Mouse (Mus musculus) lung, embryonic 15.5 days (tissue): ENCODE results near the gene Clint1. TPM values are rescaled to one million over a fixed set of nuclear protein-coding genes. Genes with fewer than 3 reads are reported as not detected.

Experiments
- ATAC-seq: fragments of 200-750 bp; cut with Nextera tagmentation; 2 replicates; pipeline ENCODE4 v1.8.0; 2017; ENCODE audit warnings: moderate number of reproducible peaks, borderline replicate concordance; ENCODE audit not compliant: low FRiP score, low TSS enrichment; ENCODE audit errors: extremely low read depth
- H3K27ac ChIP-seq: fragments of 300-500 bp; sonication (generic); 2 replicates; pipeline ENCODE4 v1.5.1; 2015; ENCODE audit warnings: moderate library complexity, mild to moderate bottlenecking, inconsistent platforms
- H3K27me3 ChIP-seq: fragments of 300-500 bp; sonication (generic); 2 replicates; pipeline ENCODE4 v1.6.1; 2015; ENCODE audit warnings: inconsistent platforms
- H3K36me3 ChIP-seq: fragments of 300-500 bp; sonication (generic); 2 replicates; pipeline ENCODE4 v1.6.1; 2015; ENCODE audit warnings: inconsistent platforms
- H3K4me1 ChIP-seq: fragments of 300-500 bp; sonication (generic); 2 replicates; pipeline ENCODE4 v1.6.1; 2015; ENCODE audit warnings: inconsistent platforms
- H3K4me2 ChIP-seq: fragments of 300-500 bp; sonication (generic); 2 replicates; pipeline ENCODE4 v1.6.1; 2015; ENCODE audit warnings: inconsistent platforms, mild to moderate bottlenecking, moderate library complexity
- H3K4me3 ChIP-seq: fragments of 300-500 bp; sonication (generic); 2 replicates; pipeline ENCODE4 v1.5.1; 2015; ENCODE audit warnings: mild to moderate bottlenecking, inconsistent platforms
- H3K9ac ChIP-seq: fragments of 300-500 bp; sonication (generic); 2 replicates; pipeline ENCODE4 v1.6.1; 2015; ENCODE audit warnings: inconsistent platforms
- H3K9me3 ChIP-seq: fragments of 300-500 bp; sonication (generic); 2 replicates; pipeline ENCODE4 v1.6.1; 2016; ENCODE audit warnings: inconsistent platforms
- WGBS: fragments of 180-500 bp; shearing (Covaris S2); methylation state at CpG from one replicate; pipeline ENCODE4 v1.1.7; 2015; 5-methylcytosine and 5-hydroxymethylcytosine counted together
- polyA plus RNA-seq: library from polyadenylated mRNA; unstranded; fragments of >200 nt; fragmentation: Nextera tagmentation; extraction: Ambion mirVana; gene quantifications from 2 replicates; pipeline ENCODE4 v1.2.1, GENCODE M21; 2015

The Clint1 gene
- polyA plus RNA-seq, 1 experiment from 2014 or later = 76.4 TPM

DNA sequence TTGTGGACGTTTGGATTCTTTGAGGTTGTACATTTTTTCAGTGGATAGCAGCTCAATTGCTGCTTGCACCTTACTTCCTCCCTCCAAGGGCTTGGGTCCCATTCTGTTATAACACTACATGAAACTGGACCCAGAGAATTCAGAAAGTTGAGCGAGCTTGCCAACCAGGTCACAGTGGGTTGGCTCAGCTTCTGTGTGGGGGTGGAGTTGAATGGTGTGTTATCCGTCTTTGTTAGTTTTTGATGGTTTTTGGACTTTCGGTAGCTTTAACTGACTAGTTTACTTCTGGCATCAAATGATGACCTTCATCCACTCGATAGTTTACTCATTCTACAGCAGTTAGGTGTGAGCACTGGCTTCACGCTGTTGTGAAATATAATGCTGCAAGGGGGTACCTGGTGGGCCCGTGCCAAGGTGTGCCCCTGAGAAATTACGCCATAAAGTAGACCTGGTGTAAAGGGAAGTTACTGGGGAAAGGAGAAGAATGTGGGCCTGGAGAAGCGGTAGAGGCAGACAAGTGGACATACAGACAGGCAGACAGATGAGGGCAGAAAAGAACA is 36.7 kb downstream of the Clint1 start:
- H3K4me1 ChIP-seq = peaks cover 5% of the 10 kb centered on the region
- H3K9me3 ChIP-seq = no peaks in the 10 kb centered on the region
- ATAC-seq = no peak
- H3K4me2 ChIP-seq = no peak overlapping the region
- no peaks in the 10 kb centered on the region for H3K27me3 ChIP-seq
- no peak overlapping the region for H3K27ac ChIP-seq
- WGBS = 84% methylated on average over 9 of the region's 9 CpGs
- no peak overlapping the region for H3K9ac ChIP-seq
- no peak overlapping the region for H3K4me3 ChIP-seq
- peaks cover 79% of the 10 kb centered on the region for H3K36me3 ChIP-seq

DNA sequence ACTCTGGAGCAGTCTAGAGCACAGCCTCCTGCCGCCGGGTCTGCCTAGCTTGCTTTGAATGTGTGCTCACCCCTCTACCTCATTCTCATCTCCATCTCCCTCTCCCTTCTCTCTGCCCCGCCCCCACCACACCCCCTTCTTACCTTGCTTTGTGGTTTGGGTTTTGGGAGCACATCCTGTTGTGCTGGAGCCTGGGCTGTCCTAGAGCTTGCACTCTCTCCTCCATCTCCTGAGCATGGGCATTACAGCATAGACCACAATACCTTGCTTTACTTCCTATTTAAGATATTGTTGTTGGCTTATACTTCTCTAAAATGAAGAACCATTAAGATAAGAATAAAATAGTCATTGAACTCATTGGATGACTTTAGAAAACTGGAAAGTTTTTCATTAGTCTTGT is 38.1 kb downstream of the Clint1 start:
- Histone ChIP-seq H3K27ac (no peak overlapping the region), H3K4me3 (no peak overlapping the region), H3K27me3 (no peaks in the 10 kb centered on the region), H3K4me2 (no peak overlapping the region), H3K9ac (no peak overlapping the region), H3K36me3 (peaks cover 88% of the 10 kb centered on the region), H3K4me1 (no peaks in the 10 kb centered on the region), H3K9me3 (no peaks in the 10 kb centered on the region)
- no peak for ATAC-seq
- 79% methylated on average over 3 of the region's 3 CpGs for WGBS

DNA sequence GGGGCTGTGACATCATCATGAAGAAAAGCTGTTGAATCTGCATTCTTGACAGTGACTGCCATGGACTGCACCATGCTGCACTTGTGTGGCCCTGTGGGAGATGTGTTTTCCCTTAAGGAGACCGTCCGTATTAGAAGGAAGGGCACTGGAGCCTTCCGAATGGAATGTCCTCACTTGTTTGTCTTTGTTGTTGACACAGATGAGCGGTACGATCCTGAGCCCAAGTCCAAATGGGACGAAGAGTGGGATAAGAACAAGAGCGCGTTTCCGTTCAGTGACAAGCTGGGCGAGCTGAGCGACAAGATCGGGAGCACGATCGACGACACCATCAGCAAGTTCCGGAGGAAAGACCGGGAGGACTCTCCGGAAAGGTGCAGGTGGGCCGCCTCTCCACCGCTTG is 38.6 kb downstream of the Clint1 start:
- ATAC-seq = no peak
- Histone ChIP-seq H3K4me3 (no peak overlapping the region), H3K27ac (no peak overlapping the region), H3K27me3 (no peaks in the 10 kb centered on the region), H3K9me3 (no peaks in the 10 kb centered on the region), H3K9ac (no peak overlapping the region), H3K4me1 (no peaks in the 10 kb centered on the region), H3K36me3 (peaks cover 91% of the 10 kb centered on the region), H3K4me2 (no peak overlapping the region)
- WGBS = 85% methylated on average over 20 of the region's 20 CpGs

DNA sequence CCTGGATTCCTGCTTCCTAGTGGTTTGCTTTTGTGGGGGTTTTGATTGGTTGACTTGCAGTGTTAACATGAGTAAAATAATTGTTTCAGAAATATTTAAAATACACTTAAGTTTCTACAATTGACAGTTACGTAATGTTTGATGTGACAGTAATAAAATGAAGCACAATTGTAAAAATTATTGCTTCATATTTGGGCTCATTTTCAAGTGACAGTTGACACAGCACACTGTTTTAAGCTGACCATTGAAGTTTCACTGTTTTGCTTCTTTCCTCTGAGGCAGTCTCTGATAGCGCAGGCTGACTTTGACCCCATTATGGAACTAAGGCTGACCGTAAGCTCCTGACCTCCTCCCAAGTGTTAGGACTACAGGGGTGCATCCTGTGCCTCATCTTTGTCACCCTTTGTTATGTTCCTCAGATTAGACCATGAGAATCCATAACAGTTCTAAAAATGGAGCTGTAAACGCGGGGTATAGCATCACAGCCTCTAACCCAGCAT is 41.1 kb downstream of the Clint1 start:
- Histone ChIP-seq H3K9me3 (no peaks in the 10 kb centered on the region), H3K36me3 (peaks cover 85% of the 10 kb centered on the region), H3K27me3 (no peaks in the 10 kb centered on the region), H3K27ac (no peak overlapping the region), H3K4me2 (no peak overlapping the region), H3K9ac (no peak overlapping the region), H3K4me3 (no peak overlapping the region), H3K4me1 (no peaks in the 10 kb centered on the region)
- no peak for ATAC-seq
- WGBS = 90% methylated on average over 5 of the region's 5 CpGs

DNA sequence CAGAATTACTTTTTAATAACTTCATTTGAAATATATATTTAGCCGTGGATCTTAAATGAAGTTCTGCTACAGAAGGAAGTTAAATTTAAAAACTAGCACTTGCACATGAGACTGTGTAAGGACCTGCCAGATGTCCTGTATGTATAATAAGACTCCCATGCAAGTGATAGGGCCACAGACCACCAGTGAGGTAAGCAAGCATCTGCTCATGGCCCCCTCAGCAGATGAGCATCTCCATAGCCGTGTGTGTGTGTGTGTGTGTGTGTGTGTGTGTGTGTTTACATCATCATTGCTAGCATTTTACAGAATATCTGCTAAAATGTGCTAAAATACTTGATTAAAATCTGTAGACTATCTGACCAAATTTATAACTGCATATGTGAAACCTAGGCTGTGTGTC is 45.5 kb downstream of the Clint1 start:
- Histone ChIP-seq H3K9ac (no peak overlapping the region), H3K4me1 (no peaks in the 10 kb centered on the region), H3K4me3 (no peak overlapping the region), H3K27ac (no peak overlapping the region), H3K36me3 (peaks cover 65% of the 10 kb centered on the region), H3K4me2 (no peak overlapping the region), H3K9me3 (no peaks in the 10 kb centered on the region), H3K27me3 (no peaks in the 10 kb centered on the region)
- WGBS = 79% methylated on average over 2 of the region's 2 CpGs
- ATAC-seq = no peak

DNA sequence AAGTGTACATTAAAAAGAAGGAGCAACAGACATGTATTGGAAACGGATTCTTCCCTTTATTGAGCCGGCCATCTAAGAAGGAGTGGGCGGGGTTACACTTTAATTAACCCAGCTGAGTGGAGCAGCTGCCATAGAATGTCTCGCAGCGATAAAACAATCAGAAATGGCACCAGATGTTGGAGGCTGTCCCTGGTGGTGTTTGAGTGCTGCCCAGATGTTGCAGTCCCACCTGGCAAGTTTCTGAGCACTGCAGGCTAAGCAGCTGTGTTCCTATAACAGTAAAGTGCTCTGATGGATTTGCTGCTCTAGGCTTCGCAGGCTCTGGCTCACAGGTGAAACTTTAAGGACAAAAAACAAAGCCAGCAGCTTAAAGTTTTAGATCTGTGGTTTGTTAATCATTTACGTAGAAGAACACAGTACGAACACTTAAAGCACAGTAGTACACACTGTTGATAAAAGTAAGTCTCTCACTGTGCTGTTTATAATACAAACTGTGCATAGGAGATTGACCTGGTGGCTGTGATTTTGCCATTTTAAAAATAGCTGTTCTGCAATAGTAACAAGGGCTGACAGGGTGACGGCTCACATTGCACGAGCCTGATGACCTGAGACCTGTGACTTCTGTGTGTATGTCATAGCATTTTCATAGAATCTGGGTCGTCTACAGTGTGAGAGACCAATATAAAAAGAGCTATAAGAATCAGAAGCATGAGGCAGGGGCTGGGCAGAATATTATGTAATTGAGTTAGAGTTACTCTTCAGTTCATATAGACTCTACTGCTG is 48.6 kb downstream of the Clint1 start:
- no peak overlapping the region for H3K4me2 ChIP-seq
- ATAC-seq = no peak
- H3K9me3 ChIP-seq = no peaks in the 10 kb centered on the region
- H3K36me3 ChIP-seq = peaks cover 53% of the 10 kb centered on the region
- H3K4me1 ChIP-seq = no peaks in the 10 kb centered on the region
- no peaks in the 10 kb centered on the region for H3K27me3 ChIP-seq
- H3K9ac ChIP-seq = no peak overlapping the region
- H3K27ac ChIP-seq = no peak overlapping the region
- no peak overlapping the region for H3K4me3 ChIP-seq
- WGBS = 66% methylated on average over 11 of the region's 11 CpGs

DNA sequence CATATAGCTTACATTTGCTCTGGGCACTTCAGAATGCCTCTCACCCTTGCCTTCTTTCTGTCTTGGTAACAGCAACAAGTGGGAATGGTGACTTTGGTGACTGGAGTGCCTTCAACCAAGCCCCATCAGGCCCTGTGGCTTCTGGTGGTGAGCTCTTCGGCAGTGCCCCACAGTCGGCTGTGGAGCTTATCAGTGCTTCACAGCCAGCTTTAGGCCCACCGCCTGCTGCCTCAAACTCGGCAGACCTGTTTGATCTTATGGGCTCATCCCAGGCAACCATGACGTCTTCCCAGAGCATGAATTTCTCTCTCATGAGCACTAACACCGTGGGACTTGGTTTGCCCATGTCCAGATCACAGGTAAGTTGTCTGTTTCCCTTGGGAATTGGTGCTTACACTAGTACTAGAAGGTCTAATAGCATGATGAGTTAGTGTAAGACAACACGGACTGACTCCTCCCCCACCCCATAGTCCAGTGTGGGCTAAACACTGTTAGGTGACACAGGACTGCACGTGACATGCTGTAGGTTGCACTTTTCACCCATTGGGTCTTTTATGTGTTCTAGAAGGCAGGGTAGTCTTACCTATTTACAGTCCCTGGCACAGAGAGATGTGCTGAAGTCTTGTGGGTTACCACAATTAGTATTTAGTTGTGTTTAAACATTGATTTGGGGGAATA is 54.4 kb downstream of the Clint1 start:
- 84% methylated on average over 8 of the region's 8 CpGs for WGBS
- no peak overlapping the region for H3K27ac ChIP-seq
- H3K4me2 ChIP-seq = no peak overlapping the region
- H3K36me3 ChIP-seq = peaks cover 72% of the 10 kb centered on the region
- H3K4me1 ChIP-seq = no peaks in the 10 kb centered on the region
- no peak overlapping the region for H3K4me3 ChIP-seq
- no peak overlapping the region for H3K9ac ChIP-seq
- no peak for ATAC-seq
- H3K9me3 ChIP-seq = no peaks in the 10 kb centered on the region
- no peaks in the 10 kb centered on the region for H3K27me3 ChIP-seq

DNA sequence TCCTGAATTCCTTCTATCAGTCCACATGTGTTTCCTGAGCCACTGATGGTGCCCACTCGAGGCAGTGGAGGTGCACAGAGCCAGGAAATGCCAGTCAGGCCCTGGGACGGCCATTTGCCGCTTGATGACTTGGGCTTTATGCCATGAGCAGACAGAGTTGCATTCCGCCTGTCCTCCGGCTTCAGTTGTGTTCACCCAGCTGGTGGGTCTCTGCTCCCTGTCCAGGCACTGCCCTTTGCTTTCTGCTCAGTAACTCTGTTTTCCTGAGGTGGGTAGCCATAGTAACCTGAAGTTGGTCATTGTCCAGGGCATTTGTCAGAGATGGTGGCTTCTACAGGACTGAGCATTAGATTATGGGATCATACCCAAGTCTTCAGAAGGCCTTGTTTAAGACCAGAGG is 55.5 kb downstream of the Clint1 start:
- Histone ChIP-seq H3K4me3 (no peak overlapping the region), H3K36me3 (peaks cover 75% of the 10 kb centered on the region), H3K27me3 (no peaks in the 10 kb centered on the region), H3K4me2 (no peak overlapping the region), H3K27ac (no peak overlapping the region), H3K9me3 (no peaks in the 10 kb centered on the region), H3K9ac (no peak overlapping the region), H3K4me1 (no peaks in the 10 kb centered on the region)
- no peak for ATAC-seq
- 71% methylated on average over 5 of the region's 5 CpGs for WGBS

DNA sequence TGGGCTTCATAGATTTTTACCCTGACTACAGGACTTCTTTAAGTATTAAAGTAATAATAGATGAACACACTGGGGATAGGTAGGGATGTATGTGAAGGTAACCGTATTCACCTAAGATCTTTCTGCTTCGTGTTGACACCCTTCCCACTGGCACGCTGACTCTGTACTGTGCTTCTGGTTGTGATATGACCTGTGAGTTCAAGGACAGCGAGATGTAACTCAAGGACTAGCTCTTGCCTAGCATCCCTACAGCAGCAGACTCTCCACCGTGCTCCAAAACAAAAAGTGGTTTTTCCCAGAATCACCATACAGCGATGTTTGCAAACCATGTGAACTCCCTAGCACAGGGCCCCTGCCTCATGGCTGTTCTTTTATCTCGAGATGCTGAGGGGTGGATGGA is 56.2 kb downstream of the Clint1 start:
- WGBS = 85% methylated on average over 7 of the region's 7 CpGs

DNA sequence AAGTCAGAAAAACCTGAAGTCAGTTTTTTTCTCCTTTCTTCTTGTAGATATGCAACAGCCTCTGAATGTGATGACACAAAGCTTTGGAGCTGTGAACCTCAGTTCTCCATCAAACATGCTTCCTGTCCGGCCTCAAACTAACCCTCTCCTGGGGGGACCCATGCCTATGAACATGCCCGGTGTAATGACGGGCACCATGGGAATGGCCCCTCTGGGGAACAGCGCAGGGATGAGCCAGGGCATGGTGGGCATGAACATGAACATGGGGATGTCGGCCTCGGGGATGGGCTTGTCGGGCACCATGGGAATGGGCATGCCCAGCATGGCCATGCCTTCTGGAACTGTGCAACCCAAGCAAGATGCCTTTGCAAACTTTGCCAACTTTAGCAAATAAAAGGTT is 57.0 kb downstream of the Clint1 start:
- peaks cover 61% of the 10 kb centered on the region for H3K36me3 ChIP-seq
- no peak overlapping the region for H3K27ac ChIP-seq
- no peaks in the 10 kb centered on the region for H3K4me1 ChIP-seq
- no peak for ATAC-seq
- no peak overlapping the region for H3K9ac ChIP-seq
- WGBS = 93% methylated on average over 7 of the region's 7 CpGs
- H3K9me3 ChIP-seq = no peaks in the 10 kb centered on the region
- H3K27me3 ChIP-seq = no peaks in the 10 kb centered on the region
- no peak overlapping the region for H3K4me3 ChIP-seq
- H3K4me2 ChIP-seq = no peak overlapping the region

More for the DNA sequence above, 56.2 kb downstream of the Clint1 start:
- Histone ChIP-seq H3K4me1 (no peaks in the 10 kb centered on the region), H3K27ac (no peak overlapping the region), H3K9me3 (no peaks in the 10 kb centered on the region), H3K4me2 (no peak overlapping the region), H3K36me3 (peaks cover 70% of the 10 kb centered on the region), H3K9ac (no peak overlapping the region), H3K27me3 (no peaks in the 10 kb centered on the region), H3K4me3 (no peak overlapping the region)
- ATAC-seq = no peak

DNA sequence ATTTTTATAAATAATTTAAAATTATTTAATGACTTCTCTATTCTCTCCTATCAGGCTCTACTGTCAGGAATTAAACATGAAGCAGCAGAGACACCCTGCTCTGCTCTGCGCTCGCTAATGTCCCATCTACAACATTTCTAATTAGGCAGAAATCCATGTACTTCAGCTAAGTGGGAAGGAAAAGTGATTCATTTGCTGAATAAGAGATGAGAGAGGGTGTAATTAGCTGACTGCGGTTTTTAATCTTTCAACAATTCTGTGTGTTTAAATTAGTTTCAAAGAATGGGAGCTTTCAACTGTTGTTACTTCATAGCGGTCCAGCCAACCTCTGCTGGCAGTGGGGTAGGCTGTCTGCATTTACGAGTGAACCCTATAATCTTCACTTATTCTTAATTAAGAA is 58.9 kb downstream of the Clint1 start:
- Histone ChIP-seq H3K36me3 (peaks cover 54% of the 10 kb centered on the region), H3K27ac (no peak overlapping the region), H3K9ac (no peak overlapping the region), H3K4me1 (no peaks in the 10 kb centered on the region), H3K27me3 (no peaks in the 10 kb centered on the region), H3K4me3 (no peak overlapping the region), H3K9me3 (no peaks in the 10 kb centered on the region), H3K4me2 (no peak overlapping the region)
- 88% methylated on average over 5 of the region's 5 CpGs for WGBS
- ATAC-seq = no peak

DNA sequence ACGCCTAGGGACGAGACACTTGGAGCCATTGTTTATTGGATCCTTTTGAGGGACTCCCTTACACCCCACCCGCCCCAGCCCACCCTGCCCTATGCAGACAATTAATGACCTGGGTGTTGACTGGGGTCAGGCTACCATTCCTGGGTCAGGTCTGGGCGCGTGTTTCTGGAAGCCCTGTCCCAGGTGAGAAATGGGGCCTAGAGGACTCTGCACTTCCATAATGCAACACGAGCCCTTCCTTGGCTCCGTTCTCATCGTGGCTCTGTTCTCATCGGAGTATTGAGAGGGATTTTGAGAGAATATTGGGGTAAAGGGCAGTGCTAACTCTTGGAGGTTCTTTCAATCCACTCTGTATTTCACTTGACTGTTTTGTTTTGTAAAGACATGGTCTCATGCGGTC is 64.3 kb downstream of the Clint1 start:
- Histone ChIP-seq H3K27me3 (no peaks in the 10 kb centered on the region), H3K4me2 (no peak overlapping the region), H3K27ac (no peak overlapping the region), H3K9ac (no peak overlapping the region), H3K9me3 (no peaks in the 10 kb centered on the region), H3K4me3 (no peak overlapping the region), H3K4me1 (no peaks in the 10 kb centered on the region), H3K36me3 (peaks cover 7% of the 10 kb centered on the region; the same call in 1 of the 2 replicates)
- WGBS = 74% methylated on average over 10 of the region's 10 CpGs
- no peak for ATAC-seq
